Mouse (Mus musculus) G1E (cell line): Measurements from ENCODE around the gene Raly.

ENCODE experiments used
- CTCF ChIP-seq: IDR thresholded peaks from 2 replicates; pipeline ENCODE4 v1.5.1; 2012; ENCODE audit warnings: low read depth, low read length, inconsistent platforms, mixed read lengths
- GATA1 ChIP-seq: IDR thresholded peaks from 2 replicates; pipeline ENCODE4 v1.6.1; 2012; ENCODE audit warnings: borderline replicate concordance, low read length, inconsistent platforms, mixed read lengths
- GATA2 ChIP-seq: IDR thresholded peaks from 2 replicates; pipeline ENCODE4 v1.6.1; 2012; ENCODE audit warnings: low read depth, low read length, inconsistent platforms, borderline replicate concordance
- TAL1 ChIP-seq: conservative IDR thresholded peaks from 2 replicates; pipeline ENCODE4 v1.6.1; 2012; ENCODE audit warnings: low read depth, low read length, inconsistent platforms, mixed read lengths

- no peak for TF ChIP-seq TAL1
- no peak for TF ChIP-seq CTCF
- TF ChIP-seq GATA1 = no peak
- TF ChIP-seq GATA2 = no peak
Measured at GRCm38 (mm10) chr2:154817089-154817488, 26.2 kb downstream of the Raly start.
